Comparison of ENCODE assay signal across 20 mouse cellular contexts in the genomic region with DNA sequence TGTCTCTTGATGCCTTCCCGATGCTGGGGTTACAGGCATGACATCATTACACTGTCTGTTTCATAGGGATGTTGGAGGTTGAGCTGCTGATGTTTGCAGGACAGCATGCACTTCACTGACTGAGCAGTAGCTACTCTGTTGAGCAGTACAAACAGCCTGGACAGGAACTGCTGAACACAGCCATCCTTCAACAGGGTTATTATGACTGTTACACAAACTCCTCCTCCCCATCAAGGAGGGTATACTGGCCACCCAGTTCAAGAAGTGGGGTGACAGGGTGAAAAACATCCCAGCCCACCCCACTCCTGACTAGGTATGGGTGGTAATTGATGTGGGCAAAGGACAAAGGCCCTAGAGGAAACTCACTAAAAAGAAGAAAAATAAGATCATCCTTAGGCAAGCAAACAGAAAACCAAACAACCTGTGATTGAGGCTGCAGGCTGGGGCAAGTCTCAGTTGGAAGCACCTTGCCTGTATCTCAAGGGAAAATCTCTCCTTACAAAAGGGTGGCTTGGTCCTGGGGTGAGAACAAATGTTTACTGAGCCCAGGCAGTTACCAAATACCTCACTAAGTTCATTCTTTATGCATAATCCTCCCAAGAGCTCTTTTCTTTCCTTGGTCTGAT.
"Had no signal": no experiment of that assay in that cellular context is flagged by ENCODE, and none has a peak within 500 bp of the region (broad histone marks: within the 10 kb centered on the region; RNA-seq: fewer than 3 reads in every experiment).

No protein-coding gene starts in this region.

- H3K4me1 ChIP-seq: neural tube, embryonic 13.5 days; neural tube, embryonic 15.5 days had no signal

- H3K27me3 ChIP-seq: midbrain, embryonic 12.5 days; neural tube, embryonic 13.5 days; neural tube, embryonic 15.5 days had no signal

- H3K9me3 ChIP-seq: midbrain, embryonic 10.5 days; midbrain, embryonic 12.5 days; neural tube, embryonic 13.5 days; neural tube, embryonic 15.5 days had no signal

- DNase-seq: lung, adult 18-20 months; lung, embryonic 14.5 days; lung, postnatal 10 days; lung, postnatal 4 days; midbrain, embryonic 14.5 days; retina, postnatal 1 day; right cerebral cortex, adult 18-20 months; right cerebral cortex, postnatal 25 days; right cerebral cortex, postnatal 4 days; spleen, adult 18-20 months; thymus, adult 18-20 months; thymus, postnatal 14 days; thymus, postnatal 4 days had no signal

- H3K4me2 ChIP-seq: lung, embryonic 14.5 days; midbrain, embryonic 12.5 days; neural tube, embryonic 13.5 days; neural tube, embryonic 15.5 days had no signal

- H3K9ac ChIP-seq: liver, embryonic 14.5 days; lung, embryonic 14.5 days; midbrain, embryonic 12.5 days; neural tube, embryonic 13.5 days; neural tube, embryonic 15.5 days had no signal

- H3K4me3 ChIP-seq: midbrain, embryonic 10.5 days; midbrain, embryonic 12.5 days; myocyte; neural tube, embryonic 13.5 days; neural tube, embryonic 15.5 days had no signal

- ATAC-seq: midbrain, embryonic 16.5 days had no signal

- H3K27ac ChIP-seq: liver, embryonic 14.5 days; midbrain, embryonic 10.5 days; midbrain, embryonic 12.5 days; neural tube, embryonic 13.5 days; neural tube, embryonic 15.5 days had no signal

- H3K36me3 ChIP-seq: midbrain, embryonic 10.5 days; midbrain, embryonic 12.5 days; neural tube, embryonic 13.5 days; neural tube, embryonic 15.5 days had no signal
